In the genomic region with DNA sequence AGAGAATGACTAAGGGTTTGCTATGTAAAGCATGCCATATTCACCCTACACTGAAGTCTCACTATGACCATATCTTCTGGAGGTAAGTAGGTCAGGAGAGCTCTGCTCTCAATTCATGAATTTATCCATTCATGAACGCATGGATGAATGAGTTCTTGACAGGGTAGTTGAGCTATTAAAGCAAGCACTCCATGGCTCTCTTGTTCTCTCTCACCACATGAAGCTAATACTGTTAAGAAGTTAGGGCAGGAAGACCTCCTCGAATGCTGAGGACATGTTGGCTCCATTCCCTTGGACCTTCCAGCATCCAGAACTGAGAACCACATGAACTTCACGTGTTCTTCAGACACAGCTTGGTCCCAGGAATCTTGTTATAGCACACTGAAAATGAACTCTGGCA, we compare ENCODE assay signal across 22 mouse cellular contexts. TPM values are rescaled to one million over a fixed set of nuclear protein-coding genes. Genes with fewer than 3 reads are reported as not detected.
DNase-seq lines count a peak whose midpoint lies in the region; ATAC-seq lines count a peak whose summit lies in the region.
"Had no signal": no experiment of that assay in that cellular context is flagged by ENCODE, and none has a peak within 500 bp of the region (broad histone marks: within the 10 kb centered on the region; RNA-seq: fewer than 3 reads in every experiment).

No protein-coding gene starts in this region.

- no peaks in the 10 kb centered on the region for H3K9me3 ChIP-seq in lung, embryonic 16.5 days (ENCODE audit: control insufficient read depth, low read length)
- H3K9me3 ChIP-seq: embryonic facial prominence, embryonic 13.5 days; embryonic facial prominence, embryonic 15.5 days; forebrain, embryonic 10.5 days; forebrain, embryonic 12.5 days had no signal

- H3K27me3 ChIP-seq in lung, embryonic 16.5 days (ENCODE audit: control insufficient read depth, insufficient read depth, low read depth, low read length): no peaks in the 10 kb centered on the region
- H3K27me3 ChIP-seq: embryonic facial prominence, embryonic 13.5 days; embryonic facial prominence, embryonic 15.5 days; forebrain, embryonic 12.5 days; Patski had no signal

- 50% methylated on average over 3 of the region's 3 CpGs for WGBS in lung, embryonic 16.5 days

- 0 out of 2 replicates have a peak overlapping the region, but pooled peaks have one; percentile 4 for H3K27ac ChIP-seq in lung, embryonic 16.5 days (ENCODE audit: low read length)
- H3K27ac ChIP-seq: embryonic facial prominence, embryonic 13.5 days; embryonic facial prominence, embryonic 15.5 days; forebrain, embryonic 10.5 days; forebrain, embryonic 12.5 days had no signal

- ATAC-seq in lung, embryonic 16.5 days (ENCODE audit: low read depth): peak; percentile 59
- ATAC-seq: activated CD4-positive, CD25-positive, alpha-beta regulatory T cell, adult 4 months; forebrain, embryonic 14.5 days; forebrain, embryonic 16.5 days; Patski had no signal

- DNase-seq in lung, adult 18-20 months: no peak
- DNase-seq in retina, postnatal 1 day: peak; percentile 13
- DNase-seq in retina, embryonic 14.5 days (ENCODE audit: low spot score): no peak
- no peak for DNase-seq in embryo, embryonic 11 days
- DNase-seq: adrenal gland, adult 8-10 months; adrenal gland, postnatal 14 days; adrenal gland, postnatal 36 days; cerebellum, adult 11-12 months; cerebellum, adult 2 months; cerebellum, adult 9-10 months; cerebellum, postnatal 10 days; cerebellum, postnatal 25 days had no signal

- H3K4me1 ChIP-seq in lung, embryonic 16.5 days (replicated peaks; ENCODE audit: control insufficient read depth, insufficient read depth, low read length): peaks cover 7% of the 10 kb centered on the region; the same call in 1 of the 2 replicates
- H3K4me1 ChIP-seq: embryonic facial prominence, embryonic 13.5 days; forebrain, embryonic 12.5 days had no signal

- H3K9ac ChIP-seq in lung, embryonic 16.5 days (ENCODE audit: low read length): no peak overlapping the region
- H3K9ac ChIP-seq: embryonic facial prominence, embryonic 13.5 days; embryonic facial prominence, embryonic 15.5 days; forebrain, embryonic 12.5 days had no signal

- no peaks in the 10 kb centered on the region for H3K36me3 ChIP-seq in lung, embryonic 16.5 days (ENCODE audit: control insufficient read depth, insufficient read depth, low read length)
- H3K36me3 ChIP-seq: embryonic facial prominence, embryonic 13.5 days; embryonic facial prominence, embryonic 15.5 days; forebrain, embryonic 10.5 days; forebrain, embryonic 12.5 days had no signal

- no peak overlapping the region for H3K4me3 ChIP-seq in lung, embryonic 16.5 days (ENCODE audit: low read length)
- H3K4me3 ChIP-seq: embryonic facial prominence, embryonic 13.5 days; embryonic facial prominence, embryonic 15.5 days; erythroblast, embryonic 14.5 days; forebrain, embryonic 10.5 days; forebrain, embryonic 12.5 days had no signal

- no peak overlapping the region for H3K4me2 ChIP-seq in lung, embryonic 16.5 days (ENCODE audit: low read depth, low read length)
- H3K4me2 ChIP-seq: embryonic facial prominence, embryonic 13.5 days; embryonic facial prominence, embryonic 15.5 days; forebrain, embryonic 12.5 days had no signal

RNA-seq across cellular contexts. Expression of a gene that starts 53.4 kb away (rescaled TPM):
- 33.3 and 33.4 TPM in 2 replicates for polyA plus RNA-seq in lung, embryonic 16.5 days (2015; fragmentation: Nextera tagmentation; extraction: Ambion mirVana)
- polyA plus RNA-seq: activated CD4-positive, CD25-positive, alpha-beta regulatory T cell, adult 4 months; erythroblast, embryonic 14.5 days had no signal
